Mouse (Mus musculus): ENCODE data around the gene Magea5. TPM values are rescaled to one million over a fixed set of nuclear protein-coding genes. Genes with fewer than 3 reads are reported as not detected.
"Not testable (repeated sequence)": the region's sequence is repeated elsewhere in the genome, so short reads cannot be mapped to it uniquely, and the experiment has no call there.

The Magea5 gene
- polyA plus RNA-seq (2015; fragmentation: Nextera tagmentation; extraction: Ambion mirVana), result not detected in 2 replicates

DNA sequence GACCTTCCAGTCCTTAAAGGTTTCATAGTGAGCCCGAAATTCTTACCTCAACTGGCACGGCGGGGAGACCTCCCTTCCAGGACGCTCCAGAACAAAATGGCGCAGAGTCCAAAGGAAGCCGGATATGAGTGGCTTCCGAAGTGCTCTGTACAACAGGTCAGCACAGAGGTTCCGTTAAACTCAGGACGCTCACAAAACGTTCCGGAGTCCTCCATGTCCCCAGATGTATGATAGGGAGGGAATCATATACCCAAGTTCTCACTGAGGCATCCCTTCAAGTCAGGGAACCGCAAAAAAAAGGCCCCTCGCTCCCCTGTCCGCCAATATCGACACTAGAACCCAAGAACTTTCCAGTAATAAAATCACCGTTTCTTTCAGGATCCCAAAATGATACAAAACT lies at the start of gene Magea5:
Gene Magea5, minus strand, starts transcription at position 101 of the 400 bp plus-strand sequence.
- H3K9me3 ChIP-seq; ATAC-seq (ENCODE audit: low read depth); H3K4me3 ChIP-seq; H3K4me2 ChIP-seq; H3K36me3 ChIP-seq; H3K27me3 ChIP-seq; H3K9ac ChIP-seq; H3K4me1 ChIP-seq (replicated peaks); H3K27ac ChIP-seq (replicated peaks): not testable (repeated sequence)
- WGBS, result 91% methylated on average over 16 of the region's 16 CpGs

GRCm38 (mm10) chrX:155098024-155098423 lies 35.1 kb upstream of the Magea5 start:
- Histone ChIP-seq H3K4me1 (replicated peaks) (no peaks in the 10 kb centered on the region), H3K36me3 (no peaks in the 10 kb centered on the region), H3K27ac (replicated peaks) (no peak overlapping the region), H3K9ac (no peak overlapping the region), H3K4me3 (no peak overlapping the region), H3K9me3 (no peaks in the 10 kb centered on the region), H3K27me3 (no peaks in the 10 kb centered on the region), H3K4me2 (no peak overlapping the region)
- ATAC-seq (ENCODE audit: low read depth), result no peak

- not testable (repeated sequence) for H3K27ac ChIP-seq (replicated peaks); H3K36me3 ChIP-seq; ATAC-seq (ENCODE audit: low read depth); H3K4me2 ChIP-seq; H3K27me3 ChIP-seq; H3K4me3 ChIP-seq; H3K9ac ChIP-seq; H3K9me3 ChIP-seq; H3K4me1 ChIP-seq (replicated peaks)
- 77% methylated on average over 4 of the region's 4 CpGs for WGBS
These were observed 30.6 kb upstream of the Magea5 start, which contains the start of gene Magea2 for GRCm38 (mm10) chrX:155093566-155093965. Gene Magea2 (minus strand): TSS chrX:155093666.

- ATAC-seq (ENCODE audit: low read depth); H3K9ac ChIP-seq; H3K27me3 ChIP-seq; H3K9me3 ChIP-seq; H3K4me3 ChIP-seq; H3K27ac ChIP-seq (replicated peaks); H3K36me3 ChIP-seq; H3K4me1 ChIP-seq (replicated peaks); H3K4me2 ChIP-seq: not testable (repeated sequence)
- 60% methylated on average over 1 of the region's 2 CpGs for WGBS
These were observed 26.7 kb upstream of the Magea5 start, which contains the start of gene Magea1 for GRCm38 (mm10) chrX:155089693-155090092. Gene Magea1 (minus strand): TSS chrX:155089793.

Other genes with a start within 250 kb of the Magea5 start
- not detected in 2 replicates for gene Cldn34b1, start 172.9 kb downstream of the Magea5 start, polyA plus RNA-seq (2015; fragmentation: Nextera tagmentation; extraction: Ambion mirVana)
- not detected in 2 replicates for gene Magea6, start 127.2 kb downstream of the Magea5 start, polyA plus RNA-seq (2015; fragmentation: Nextera tagmentation; extraction: Ambion mirVana)
- not detected in 2 replicates for gene Magea3, start 113.6 kb downstream of the Magea5 start, polyA plus RNA-seq (2015; fragmentation: Nextera tagmentation; extraction: Ambion mirVana)
- not detected in 2 replicates for gene Magea8, start 67.3 kb downstream of the Magea5 start, polyA plus RNA-seq (2015; fragmentation: Nextera tagmentation; extraction: Ambion mirVana)
- not detected in 2 replicates for gene Magea1, start 26.6 kb upstream of the Magea5 start, polyA plus RNA-seq (2015; fragmentation: Nextera tagmentation; extraction: Ambion mirVana)
- not detected in 2 replicates for gene Magea2, start 30.5 kb upstream of the Magea5 start, polyA plus RNA-seq (2015; fragmentation: Nextera tagmentation; extraction: Ambion mirVana)
- gene Cldn34b2, start 65.3 kb upstream of the Magea5 start, polyA plus RNA-seq (2015; fragmentation: Nextera tagmentation; extraction: Ambion mirVana), result not detected in 2 replicates
- 79.9 and 92.8 TPM in 2 replicates for gene Sat1, start 153.3 kb upstream of the Magea5 start, polyA plus RNA-seq (2015; fragmentation: Nextera tagmentation; extraction: Ambion mirVana)
- 42.2 and 46.0 TPM in 2 replicates for gene Acot9, start 199.3 kb upstream of the Magea5 start, polyA plus RNA-seq (2015; fragmentation: Nextera tagmentation; extraction: Ambion mirVana)